8 mouse cellular contexts compared by ENCODE assay signal in the genomic region with DNA sequence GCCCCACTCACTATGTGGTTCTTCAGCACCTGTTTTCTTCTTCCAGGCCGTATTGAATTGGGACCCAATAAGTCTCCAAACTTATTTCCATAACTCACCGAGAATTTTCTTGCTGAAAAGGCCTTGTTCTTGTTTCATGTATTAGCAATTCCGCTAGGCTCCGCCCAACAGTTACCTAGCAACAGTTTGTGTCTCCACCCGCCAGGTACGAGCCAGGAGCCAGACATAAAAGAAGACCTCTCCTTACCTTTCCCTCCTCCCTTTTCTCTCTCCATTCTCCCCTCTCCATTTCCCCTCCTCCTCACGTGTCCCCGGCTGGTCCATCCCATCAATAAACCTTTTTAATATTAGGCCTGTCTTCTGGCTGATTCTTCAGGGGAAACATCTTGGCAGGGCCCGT. TPM values are rescaled to one million over a fixed set of nuclear protein-coding genes. Genes with fewer than 3 reads are reported as not detected.
DNase-seq lines count a peak whose midpoint lies in the region; ATAC-seq lines count a peak whose summit lies in the region.

No protein-coding gene starts in this region.

- no peak overlapping the region for H3K4me2 ChIP-seq in hindbrain, embryonic 11.5 days (replicated peaks; ENCODE audit: low read depth, low read length)
- H3K4me2 ChIP-seq in hindbrain, embryonic 13.5 days, result peak overlapping the region; percentile 32
- peak overlapping the region; percentile 32 for H3K4me2 ChIP-seq in limb, embryonic 15.5 days
- peak overlapping the region; percentile 24; the same call in 1 of the 2 replicates for H3K4me2 ChIP-seq in neural tube, embryonic 14.5 days (ENCODE audit: low read depth, low read length)

- DNase-seq in hindbrain, embryonic 10.5 days (ENCODE audit: low spot score), result no peak
- no peak for DNase-seq in hindbrain, embryonic 11.5 days (ENCODE audit: low spot score)
- no peak for DNase-seq in embryo, embryonic 9.5 days (ENCODE audit: extremely low spot score)
- DNase-seq in gastrocnemius, postnatal 14 days, result no peak

- no peak for ATAC-seq in hindbrain, embryonic 11.5 days (ENCODE audit: low FRiP score)
- ATAC-seq in hindbrain, embryonic 13.5 days (ENCODE audit: low FRiP score), result no peak
- ATAC-seq in limb, embryonic 15.5 days (ENCODE audit: insufficient number of reproducible peaks, low FRiP score, low TSS enrichment, low read depth), result no peak
- ATAC-seq in neural tube, embryonic 14.5 days (ENCODE audit: low read depth), result no peak
- ATAC-seq in frontal cortex, adult (ENCODE audit: low TSS enrichment), result no peak

- peaks cover 42% of the 10 kb centered on the region for H3K4me1 ChIP-seq in hindbrain, embryonic 10.5 days (replicated peaks)
- peaks cover 4% of the 10 kb centered on the region; the same call in 1 of the 2 replicates for H3K4me1 ChIP-seq in hindbrain, embryonic 11.5 days (replicated peaks; ENCODE audit: control insufficient read depth, insufficient read depth, low read length)
- H3K4me1 ChIP-seq in hindbrain, embryonic 13.5 days (replicated peaks), result peaks cover 27% of the 10 kb centered on the region
- H3K4me1 ChIP-seq in limb, embryonic 15.5 days, result peaks cover 25% of the 10 kb centered on the region
- peaks cover 11% of the 10 kb centered on the region for H3K4me1 ChIP-seq in neural tube, embryonic 14.5 days (ENCODE audit: control insufficient read depth, insufficient read depth, low read length)

- peak overlapping the region; percentile 56; the same call in 1 of the 2 replicates for H3K27ac ChIP-seq in hindbrain, embryonic 10.5 days
- H3K27ac ChIP-seq in hindbrain, embryonic 11.5 days (ENCODE audit: low read depth, low read length), result no peak overlapping the region
- no peak overlapping the region for H3K27ac ChIP-seq in hindbrain, embryonic 13.5 days
- H3K27ac ChIP-seq in limb, embryonic 15.5 days, result no peak overlapping the region
- no peak overlapping the region for H3K27ac ChIP-seq in neural tube, embryonic 14.5 days (ENCODE audit: low read depth, low read length)

- no peaks in the 10 kb centered on the region for H3K9me3 ChIP-seq in hindbrain, embryonic 10.5 days
- H3K9me3 ChIP-seq in hindbrain, embryonic 11.5 days (ENCODE audit: control insufficient read depth, low read length), result no peaks in the 10 kb centered on the region
- H3K9me3 ChIP-seq in hindbrain, embryonic 13.5 days, result no peaks in the 10 kb centered on the region
- H3K9me3 ChIP-seq in limb, embryonic 15.5 days, result no peaks in the 10 kb centered on the region
- no peaks in the 10 kb centered on the region for H3K9me3 ChIP-seq in neural tube, embryonic 14.5 days (ENCODE audit: control insufficient read depth, low read length)

- intact Hi-C loops in gastrocnemius, postnatal 14 days (cut with DNase I; ENCODE audit: low total_unique reads), result no loop called here

- H3K4me3 ChIP-seq in hindbrain, embryonic 10.5 days, result peak overlapping the region; percentile 37
- H3K4me3 ChIP-seq in hindbrain, embryonic 11.5 days (ENCODE audit: low read depth, low read length), result no peak overlapping the region
- peak overlapping the region; percentile 9; the same call in 1 of the 2 replicates for H3K4me3 ChIP-seq in hindbrain, embryonic 13.5 days
- H3K4me3 ChIP-seq in limb, embryonic 15.5 days, result peak overlapping the region; percentile 12; the same call in 1 of the 2 replicates
- no peak overlapping the region for H3K4me3 ChIP-seq in neural tube, embryonic 14.5 days (ENCODE audit: low read depth, low read length)

- peaks cover 6% of the 10 kb centered on the region; the same call in 1 of the 2 replicates for H3K27me3 ChIP-seq in hindbrain, embryonic 10.5 days (ENCODE audit: insufficient read depth, poor library complexity, severe bottlenecking)
- H3K27me3 ChIP-seq in hindbrain, embryonic 11.5 days (ENCODE audit: control insufficient read depth, insufficient read depth, low read length), result no peaks in the 10 kb centered on the region
- H3K27me3 ChIP-seq in hindbrain, embryonic 13.5 days, result peaks cover 9% of the 10 kb centered on the region; the same call in 1 of the 2 replicates
- H3K27me3 ChIP-seq in limb, embryonic 15.5 days, result no peaks in the 10 kb centered on the region
- H3K27me3 ChIP-seq in neural tube, embryonic 14.5 days (ENCODE audit: control insufficient read depth, insufficient read depth, low read length), result no peaks in the 10 kb centered on the region

- H3K9ac ChIP-seq in hindbrain, embryonic 11.5 days (ENCODE audit: low read depth, low read length), result no peak overlapping the region
- no peak overlapping the region for H3K9ac ChIP-seq in hindbrain, embryonic 13.5 days
- H3K9ac ChIP-seq in limb, embryonic 15.5 days, result no peak overlapping the region
- no peak overlapping the region for H3K9ac ChIP-seq in neural tube, embryonic 14.5 days (replicated peaks; ENCODE audit: low read depth, low read length)

- no peaks in the 10 kb centered on the region for H3K36me3 ChIP-seq in hindbrain, embryonic 10.5 days
- H3K36me3 ChIP-seq in hindbrain, embryonic 11.5 days (ENCODE audit: control insufficient read depth, insufficient read depth, low read length), result no peaks in the 10 kb centered on the region
- H3K36me3 ChIP-seq in hindbrain, embryonic 13.5 days, result no peaks in the 10 kb centered on the region
- no peaks in the 10 kb centered on the region for H3K36me3 ChIP-seq in limb, embryonic 15.5 days
- no peaks in the 10 kb centered on the region for H3K36me3 ChIP-seq in neural tube, embryonic 14.5 days (ENCODE audit: control insufficient read depth, insufficient read depth, low read length)

- WGBS in hindbrain, embryonic 10.5 days, result 20% methylated on average over 9 of the region's 9 CpGs
- WGBS in hindbrain, embryonic 11.5 days, result 20% methylated on average over 9 of the region's 9 CpGs
- 17% methylated on average over 9 of the region's 9 CpGs for WGBS in hindbrain, embryonic 13.5 days
- WGBS in limb, embryonic 15.5 days, result 21% methylated on average over 9 of the region's 9 CpGs
- 17% methylated on average over 9 of the region's 9 CpGs for WGBS in neural tube, embryonic 14.5 days

RNA-seq across cellular contexts. Expression of a gene that starts 2.7 kb away (rescaled TPM):
- polyA plus RNA-seq in hindbrain, embryonic 10.5 days (2016; fragmentation: Nextera tagmentation; extraction: Ambion mirVana), result 21.8 and 23.8 TPM in 2 replicates
- 22.4 and 25.1 TPM in 2 replicates for polyA plus RNA-seq in hindbrain, embryonic 11.5 days (2014; fragmentation: Nextera tagmentation; extraction: Ambion mirVana)
- 33.7 and 33.9 TPM in 2 replicates for polyA plus RNA-seq in hindbrain, embryonic 13.5 days (2015; fragmentation: Nextera tagmentation; extraction: Ambion mirVana)
- 15.7 TPM in 2 replicates for polyA plus RNA-seq in limb, embryonic 15.5 days (2015; fragmentation: Nextera tagmentation; extraction: Ambion mirVana)
- polyA plus RNA-seq in neural tube, embryonic 14.5 days (2014; fragmentation: Nextera tagmentation; extraction: Ambion mirVana), result 32.2 and 36.0 TPM in 2 replicates
- total RNA-seq in gastrocnemius, postnatal 14 days (2021), result 10 to 100 TPM; 16.5 to 19.5 TPM

RNA-seq across cellular contexts. Expression of a gene that starts 16.6 kb away (rescaled TPM):
- 3.4 and 4.7 TPM in 2 replicates for polyA plus RNA-seq in hindbrain, embryonic 10.5 days (2016; fragmentation: Nextera tagmentation; extraction: Ambion mirVana)
- polyA plus RNA-seq in hindbrain, embryonic 11.5 days (2014; fragmentation: Nextera tagmentation; extraction: Ambion mirVana), result 2.6 and 3.1 TPM in 2 replicates
- 0.19 and 0.23 TPM in 2 replicates for polyA plus RNA-seq in hindbrain, embryonic 13.5 days (2015; fragmentation: Nextera tagmentation; extraction: Ambion mirVana)
- polyA plus RNA-seq in limb, embryonic 15.5 days (2015; fragmentation: Nextera tagmentation; extraction: Ambion mirVana), result 0.14 and 0.45 TPM in 2 replicates
- polyA plus RNA-seq in neural tube, embryonic 14.5 days (2014; fragmentation: Nextera tagmentation; extraction: Ambion mirVana), result 0.15 TPM in 1 of 2 replicates, not detected in the other
- not detected for total RNA-seq in gastrocnemius, postnatal 14 days (2021)

RNA-seq across cellular contexts. Expression of a gene that starts 54.8 kb away (rescaled TPM):
- 59.8 and 61.0 TPM in 2 replicates for polyA plus RNA-seq in hindbrain, embryonic 10.5 days (2016; fragmentation: Nextera tagmentation; extraction: Ambion mirVana)
- 38.1 and 38.2 TPM in 2 replicates for polyA plus RNA-seq in hindbrain, embryonic 11.5 days (2014; fragmentation: Nextera tagmentation; extraction: Ambion mirVana)
- 40.8 and 46.8 TPM in 2 replicates for polyA plus RNA-seq in hindbrain, embryonic 13.5 days (2015; fragmentation: Nextera tagmentation; extraction: Ambion mirVana)
- 41.8 and 44.1 TPM in 2 replicates for polyA plus RNA-seq in limb, embryonic 15.5 days (2015; fragmentation: Nextera tagmentation; extraction: Ambion mirVana)
- polyA plus RNA-seq in neural tube, embryonic 14.5 days (2014; fragmentation: Nextera tagmentation; extraction: Ambion mirVana), result 28.0 and 30.7 TPM in 2 replicates
- 1 to 10 TPM; 7.1 to 7.4 TPM for total RNA-seq in gastrocnemius, postnatal 14 days (2021)

Comparison
In these comparisons a context has a peak if more than half of its experiments do, and no peak if none do; other contexts are left out.
1. H3K4me3 ChIP-seq: peak in hindbrain, embryonic 10.5 days (single experiment), hindbrain, embryonic 13.5 days (single experiment) and limb, embryonic 15.5 days (single experiment); none in hindbrain, embryonic 11.5 days (single experiment) and neural tube, embryonic 14.5 days (single experiment).